Mouse (Mus musculus): Measurements from ENCODE around the gene Nr1i3. TPM values are rescaled to one million over a fixed set of nuclear protein-coding genes. Genes with fewer than 3 reads are reported as not detected.
A peak's percentile ranks its signal among the peaks of the same experiment; 100 is the strongest.

Gene Nr1i3
- polyA plus RNA-seq, 1 experiment from 2014 or later: 0.24 TPM

- under 1% methylated on average over 33 of the region's 33 CpGs for WGBS
- peaks cover 40% of the 10 kb centered on the region for H3K27me3 ChIP-seq
- ATAC-seq (ENCODE audit: insufficient number of reproducible peaks, low FRiP score, low TSS enrichment, low read depth): peak; percentile 74
Observed at GRCm38 (mm10) chr1:171195887-171196397, 17.8 kb upstream of the Nr1i3 start, which contains the start of gene Pcp4l1. Gene Pcp4l1 (minus strand): TSS chr1:171196268.

GRCm38 (mm10) chr1:171199532-171199931, 14.2 kb upstream of the Nr1i3 start:
- no peak overlapping the region for H3K27ac ChIP-seq (replicated peaks)
- H3K9me3 ChIP-seq (replicated peaks): no peaks in the 10 kb centered on the region
- H3K9ac ChIP-seq: no peak overlapping the region
- peaks cover 23% of the 10 kb centered on the region for H3K27me3 ChIP-seq
- no peak overlapping the region for H3K4me2 ChIP-seq (replicated peaks)
- no peak overlapping the region for H3K4me3 ChIP-seq (replicated peaks)
- peaks cover 11% of the 10 kb centered on the region for H3K4me1 ChIP-seq
- no peaks in the 10 kb centered on the region for H3K36me3 ChIP-seq
- ATAC-seq (ENCODE audit: insufficient number of reproducible peaks, low FRiP score, low TSS enrichment, low read depth): no peak
- 41% methylated on average over 1 of the region's 1 CpGs for WGBS

More at GRCm38 (mm10) chr1:171195887-171196397, 17.8 kb upstream of the Nr1i3 start, which contains the start of gene Pcp4l1:
- H3K27ac ChIP-seq (replicated peaks): no peak within 1 kb of the TSS
- peak within 1 kb of the TSS; percentile 31 for H3K9ac ChIP-seq
- H3K4me2 ChIP-seq (replicated peaks): peak within 1 kb of the TSS; percentile 94
- H3K4me3 ChIP-seq (replicated peaks): peak within 1 kb of the TSS; percentile 58
- H3K9me3 ChIP-seq (replicated peaks): no peaks in the 10 kb centered on the region
- H3K4me1 ChIP-seq: peaks cover 30% of the 10 kb centered on the region
- no peaks in the 10 kb centered on the region for H3K36me3 ChIP-seq

DNA sequence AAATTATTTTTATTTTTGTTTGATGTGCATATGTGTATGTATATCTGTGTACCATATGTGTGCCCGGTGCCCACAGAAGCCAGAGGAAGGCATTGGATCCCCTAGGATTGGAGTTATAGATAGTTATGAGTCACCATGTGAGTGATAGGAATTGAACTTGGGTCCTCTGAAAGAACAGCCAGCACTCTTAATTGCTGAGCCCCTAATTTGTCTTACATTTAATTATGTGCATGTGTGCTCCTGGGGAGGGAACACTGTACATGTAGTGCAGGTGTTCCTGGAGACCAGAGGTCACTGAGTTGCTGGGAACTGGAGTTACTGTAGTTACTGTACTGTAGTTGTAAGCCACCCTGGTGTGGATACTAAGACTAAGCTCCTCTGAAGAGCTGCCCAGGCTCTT, 13.0 kb upstream of the Nr1i3 start:
- no peak overlapping the region for H3K9ac ChIP-seq
- peaks cover 5% of the 10 kb centered on the region for H3K4me1 ChIP-seq
- H3K27ac ChIP-seq (replicated peaks): no peak overlapping the region
- no peak overlapping the region for H3K4me3 ChIP-seq (replicated peaks)
- no peaks in the 10 kb centered on the region for H3K9me3 ChIP-seq (replicated peaks)
- no peak overlapping the region for H3K4me2 ChIP-seq (replicated peaks)
- no peak for ATAC-seq (ENCODE audit: insufficient number of reproducible peaks, low FRiP score, low TSS enrichment, low read depth)
- no peaks in the 10 kb centered on the region for H3K36me3 ChIP-seq
- peaks cover 13% of the 10 kb centered on the region for H3K27me3 ChIP-seq
- WGBS: 94% methylated on average over 1 of the region's 1 CpGs

DNA sequence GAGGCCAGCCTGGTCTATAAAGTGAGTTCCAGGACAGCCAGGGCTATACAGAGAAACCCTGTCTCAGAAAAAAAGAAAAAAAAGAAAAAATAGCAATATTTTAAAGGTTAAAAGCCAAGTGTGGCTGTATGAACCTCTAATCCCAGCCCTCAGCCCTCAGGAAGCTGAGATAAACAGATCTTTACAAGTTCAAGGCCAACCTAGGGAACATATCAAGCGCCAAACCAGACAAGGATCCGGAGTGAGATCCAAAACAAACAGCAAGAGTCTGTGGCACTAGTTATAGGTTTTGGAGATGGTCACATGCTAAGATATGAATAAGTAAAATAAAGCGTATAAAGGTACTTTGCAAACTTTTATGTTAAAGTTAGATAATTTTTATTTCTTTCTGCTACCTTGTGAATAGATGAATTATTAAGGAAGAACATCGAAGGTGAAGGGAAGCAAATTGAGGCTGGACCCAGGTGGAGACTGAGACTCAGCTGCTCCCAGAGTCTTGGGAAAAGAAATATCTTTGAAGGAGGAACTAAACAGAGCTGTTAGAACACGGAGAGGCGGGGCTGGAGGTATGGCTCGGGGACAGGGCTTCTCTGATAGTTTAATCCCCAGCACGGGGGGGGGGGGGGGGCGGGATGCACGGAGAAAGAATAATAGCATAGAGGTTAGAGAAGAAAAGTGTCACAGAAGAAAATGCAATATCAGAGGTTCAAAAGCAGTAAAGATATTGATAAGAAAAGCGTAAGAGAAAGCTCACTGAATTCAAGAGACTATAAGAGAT, 10.1 kb upstream of the Nr1i3 start:
- no peak overlapping the region for H3K4me2 ChIP-seq (replicated peaks)
- no peak overlapping the region for H3K27ac ChIP-seq (replicated peaks)
- no peak overlapping the region for H3K4me3 ChIP-seq (replicated peaks)
- no peak for ATAC-seq (ENCODE audit: insufficient number of reproducible peaks, low FRiP score, low TSS enrichment, low read depth)
- no peaks in the 10 kb centered on the region for H3K9me3 ChIP-seq (replicated peaks)
- WGBS: 46% methylated on average over 11 of the region's 11 CpGs
- no peaks in the 10 kb centered on the region for H3K36me3 ChIP-seq
- H3K4me1 ChIP-seq: no peaks in the 10 kb centered on the region
- H3K27me3 ChIP-seq: 0 out of 2 replicates have a peak, but pooled peaks cover 4% of the 10 kb centered on the region
- H3K9ac ChIP-seq: no peak overlapping the region

DNA sequence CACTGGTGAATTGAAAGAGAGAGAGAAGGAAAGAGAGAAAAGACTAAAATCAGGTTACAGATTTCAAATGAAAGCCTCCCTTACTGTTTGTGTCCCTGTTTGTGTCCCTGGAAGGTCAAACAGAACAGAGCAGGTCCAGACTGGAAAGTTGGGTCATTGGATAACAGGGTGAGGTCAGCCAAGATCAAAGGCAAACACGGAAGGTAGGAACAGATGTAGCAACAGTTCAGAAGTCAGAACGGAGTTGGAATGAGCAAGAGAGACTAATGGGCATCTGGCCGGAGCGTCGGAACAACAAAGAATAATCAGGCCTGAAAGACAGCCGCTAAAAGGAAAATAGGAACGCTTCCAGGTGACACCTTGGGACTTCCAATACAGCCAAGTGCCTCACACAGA, 9.5 kb upstream of the Nr1i3 start:
- Histone ChIP-seq H3K4me2 (replicated peaks) (no peak overlapping the region), H3K27me3 (0 out of 2 replicates have a peak, but pooled peaks cover 4% of the 10 kb centered on the region), H3K4me3 (replicated peaks) (no peak overlapping the region), H3K4me1 (no peaks in the 10 kb centered on the region), H3K36me3 (no peaks in the 10 kb centered on the region), H3K9ac (no peak overlapping the region), H3K9me3 (replicated peaks) (no peaks in the 10 kb centered on the region), H3K27ac (replicated peaks) (no peak overlapping the region)
- no peak for ATAC-seq (ENCODE audit: insufficient number of reproducible peaks, low FRiP score, low TSS enrichment, low read depth)
- WGBS: 39% methylated on average over 7 of the region's 7 CpGs

GRCm38 (mm10) chr1:171205704-171206493, 7.9 kb upstream of the Nr1i3 start:
- no peaks in the 10 kb centered on the region for H3K27me3 ChIP-seq
- 71% methylated on average over 6 of the region's 6 CpGs for WGBS
- no peaks in the 10 kb centered on the region for H3K36me3 ChIP-seq
- H3K4me2 ChIP-seq (replicated peaks): no peak overlapping the region
- H3K9me3 ChIP-seq (replicated peaks): no peaks in the 10 kb centered on the region
- H3K4me1 ChIP-seq: no peaks in the 10 kb centered on the region
- H3K4me3 ChIP-seq (replicated peaks): no peak overlapping the region
- H3K9ac ChIP-seq: no peak overlapping the region
- ATAC-seq (ENCODE audit: insufficient number of reproducible peaks, low FRiP score, low TSS enrichment, low read depth): no peak
- no peak overlapping the region for H3K27ac ChIP-seq (replicated peaks)

DNA sequence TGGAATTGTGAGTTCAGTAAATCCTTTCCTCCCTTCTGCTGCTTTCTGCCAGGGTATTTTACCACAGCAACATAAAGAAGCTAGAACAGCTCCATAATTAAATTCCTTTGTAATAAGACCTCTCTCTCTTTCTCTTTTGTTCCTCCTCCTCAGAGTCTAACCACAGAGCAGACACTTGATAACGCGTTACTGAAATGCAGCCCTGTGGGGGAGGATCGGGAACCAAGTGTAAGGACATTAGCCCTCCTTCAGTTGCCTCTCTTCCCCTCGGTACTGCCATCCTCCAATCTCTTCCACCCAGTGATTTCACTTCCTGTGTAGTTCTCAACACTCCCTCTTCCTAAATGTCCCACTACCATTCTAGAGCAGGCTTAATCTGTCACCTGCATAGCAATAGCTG, 4.4 kb upstream of the Nr1i3 start:
- Histone ChIP-seq H3K9ac (no peak overlapping the region), H3K9me3 (replicated peaks) (no peaks in the 10 kb centered on the region), H3K4me1 (no peaks in the 10 kb centered on the region), H3K4me3 (replicated peaks) (no peak overlapping the region), H3K27me3 (no peaks in the 10 kb centered on the region), H3K27ac (replicated peaks) (no peak overlapping the region), H3K4me2 (replicated peaks) (no peak overlapping the region), H3K36me3 (no peaks in the 10 kb centered on the region)
- 11% methylated on average over 4 of the region's 4 CpGs for whole genome bisulfite sequencing
- ATAC-seq (ENCODE audit: insufficient number of reproducible peaks, low FRiP score, low TSS enrichment, low read depth): no peak

DNA sequence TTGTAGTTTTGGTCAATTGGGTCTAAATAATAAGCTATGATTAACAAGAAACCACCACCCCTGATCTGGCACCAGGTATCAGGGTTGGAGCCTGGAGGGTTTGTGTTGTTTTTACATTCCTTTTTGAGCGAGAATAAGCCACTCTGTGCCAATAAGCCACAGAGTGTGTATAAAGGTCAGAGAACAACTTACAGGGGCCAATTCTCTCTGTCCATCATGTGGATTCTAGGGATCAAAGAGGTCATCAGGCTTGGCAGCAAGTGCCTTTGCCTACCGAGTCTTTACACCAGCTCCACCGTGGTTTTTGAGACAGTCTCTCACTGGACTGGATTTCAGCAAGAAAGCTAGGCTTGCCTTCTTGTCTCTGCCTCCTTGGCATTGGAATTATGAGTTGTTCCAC, 916 bp upstream of the Nr1i3 start:
- H3K4me1 ChIP-seq: no peaks in the 10 kb centered on the region
- 39% methylated on average over 3 of the region's 3 CpGs for WGBS
- H3K4me2 ChIP-seq (replicated peaks): no peak overlapping the region
- H3K27me3 ChIP-seq: no peaks in the 10 kb centered on the region
- no peak for ATAC-seq (ENCODE audit: insufficient number of reproducible peaks, low FRiP score, low TSS enrichment, low read depth)
- H3K27ac ChIP-seq (replicated peaks): no peak overlapping the region
- H3K36me3 ChIP-seq: no peaks in the 10 kb centered on the region
- no peaks in the 10 kb centered on the region for H3K9me3 ChIP-seq (replicated peaks)
- no peak overlapping the region for H3K9ac ChIP-seq
- H3K4me3 ChIP-seq (replicated peaks): no peak overlapping the region

DNA sequence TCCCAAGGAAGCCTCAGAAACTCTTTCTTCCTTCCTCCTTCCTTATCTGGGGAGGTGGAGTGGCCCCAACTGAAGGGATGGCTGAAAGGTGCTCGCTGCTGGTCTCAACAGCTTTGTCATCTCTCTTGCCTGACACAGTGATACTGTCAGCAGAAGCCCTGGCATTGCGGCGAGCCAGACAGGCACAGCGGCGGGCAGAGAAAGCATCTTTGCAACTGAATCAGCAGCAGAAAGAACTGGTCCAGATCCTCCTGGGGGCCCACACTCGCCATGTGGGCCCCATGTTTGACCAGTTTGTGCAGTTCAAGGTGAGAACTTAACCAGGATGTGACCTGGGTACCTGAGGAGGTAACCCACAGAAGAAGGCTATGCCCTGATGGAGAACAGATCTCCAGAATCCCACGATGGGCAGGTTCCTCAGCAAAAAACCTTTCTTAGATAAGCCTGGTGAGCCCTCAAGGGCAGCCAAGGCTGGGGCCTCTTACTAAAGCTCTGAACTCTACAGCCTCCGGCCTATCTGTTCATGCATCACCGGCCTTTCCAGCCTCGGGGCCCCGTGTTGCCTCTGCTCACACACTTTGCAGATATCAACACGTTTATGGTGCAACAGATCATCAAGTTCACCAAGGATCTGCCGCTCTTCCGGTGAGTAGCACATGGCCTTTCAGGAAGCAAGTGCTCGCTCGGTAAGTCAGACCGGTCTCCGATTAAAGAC, 2.6 kb downstream of the Nr1i3 start:
- ATAC-seq (ENCODE audit: insufficient number of reproducible peaks, low FRiP score, low TSS enrichment, low read depth): no peak
- H3K36me3 ChIP-seq: peaks cover 14% of the 10 kb centered on the region; the same call in 1 of the 2 replicates
- WGBS: 86% methylated on average over 18 of the region's 18 CpGs
- no peak overlapping the region for H3K27ac ChIP-seq (replicated peaks)
- H3K9me3 ChIP-seq (replicated peaks): no peaks in the 10 kb centered on the region
- H3K9ac ChIP-seq: no peak overlapping the region
- no peak overlapping the region for H3K4me3 ChIP-seq (replicated peaks)
- no peaks in the 10 kb centered on the region for H3K27me3 ChIP-seq
- H3K4me1 ChIP-seq: peaks cover 6% of the 10 kb centered on the region
- H3K4me2 ChIP-seq (replicated peaks): no peak overlapping the region

- Histone ChIP-seq H3K9me3 (replicated peaks) (no peaks in the 10 kb centered on the region), H3K4me2 (replicated peaks) (peak overlapping the region; percentile 86), H3K27me3 (no peaks in the 10 kb centered on the region), H3K4me3 (replicated peaks) (peak overlapping the region; percentile 72; the same call in 1 of the 2 replicates), H3K36me3 (peaks cover 14% of the 10 kb centered on the region; the same call in 1 of the 2 replicates), H3K4me1 (peaks cover 12% of the 10 kb centered on the region), H3K9ac (no peak overlapping the region), H3K27ac (replicated peaks) (no peak overlapping the region)
- ATAC-seq (ENCODE audit: insufficient number of reproducible peaks, low FRiP score, low TSS enrichment, low read depth): no peak
- WGBS: 4% methylated on average over 10 of the region's 10 CpGs
Observed at GRCm38 (mm10) chr1:171220871-171221270, 7.1 kb downstream of the Nr1i3 start.
